Comparison of ENCODE assay signal across 28 mouse cellular contexts in the genomic region with DNA sequence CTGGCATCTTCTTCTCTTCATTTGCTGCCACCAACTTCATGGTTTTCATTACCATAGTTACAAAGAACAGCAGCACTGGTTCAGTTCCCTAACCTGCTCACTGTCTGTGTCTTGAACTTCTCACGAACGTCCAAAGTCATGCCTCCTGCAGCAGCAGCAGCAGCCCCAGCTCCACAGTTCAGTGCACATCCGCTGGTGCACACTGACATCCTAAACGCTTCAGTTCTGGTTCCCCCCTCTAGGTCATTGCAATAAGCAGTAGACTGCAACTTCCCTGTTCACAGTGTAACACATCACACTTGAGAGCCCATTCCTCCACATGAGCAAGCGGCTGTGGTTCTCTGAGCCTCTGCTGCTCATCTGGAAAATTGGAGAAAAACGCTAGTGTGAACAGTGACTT.
DNase-seq lines count a peak whose midpoint lies in the region; ATAC-seq and TF ChIP-seq lines count a peak whose summit lies in the region.
"Had no signal": no experiment of that assay in that cellular context is flagged by ENCODE, and none has a peak within 500 bp of the region (broad histone marks: within the 10 kb centered on the region; RNA-seq: fewer than 3 reads in every experiment).

No protein-coding gene starts in this region.

- ATAC-seq in intestine, embryonic 14.5 days (replicated peaks; ENCODE audit: low FRiP score, low TSS enrichment, low read depth), result no peak
- no peak for ATAC-seq in intestine, postnatal 0 days
- peak; percentile 96 for ATAC-seq in kidney, embryonic 15.5 days (replicated peaks; ENCODE audit: low FRiP score)
- ATAC-seq in stomach, postnatal 0 days (ENCODE audit: low FRiP score, low TSS enrichment), result no peak
- ATAC-seq: forebrain, embryonic 15.5 days; Patski had no signal

- no peaks in the 10 kb centered on the region for H3K36me3 ChIP-seq in intestine, embryonic 14.5 days (ENCODE audit: control insufficient read depth, insufficient read depth, low read length)
- H3K36me3 ChIP-seq in intestine, postnatal 0 days (ENCODE audit: control insufficient read depth, insufficient read depth), result no peaks in the 10 kb centered on the region
- no peaks in the 10 kb centered on the region for H3K36me3 ChIP-seq in kidney, embryonic 15.5 days
- no peaks in the 10 kb centered on the region for H3K36me3 ChIP-seq in stomach, postnatal 0 days (ENCODE audit: control insufficient read depth, insufficient read depth, low read length)
- no peaks in the 10 kb centered on the region for H3K36me3 ChIP-seq in midbrain, embryonic 10.5 days
- H3K36me3 ChIP-seq: embryonic facial prominence, embryonic 10.5 days; embryonic facial prominence, embryonic 13.5 days; forebrain, embryonic 12.5 days; forebrain, embryonic 15.5 days; G1E; heart, embryonic 10.5 days; heart, embryonic 13.5 days had no signal

- no peak for TF ChIP-seq CTCF in intestine, postnatal 0 days (IDR thresholded peaks at IDR 0.05; ENCODE audit: low read depth)
- TF ChIP-seq CTCF in stomach, postnatal 0 days (IDR thresholded peaks at IDR 0.05; ENCODE audit: low read depth), result no peak

- H3K4me1 ChIP-seq in intestine, embryonic 14.5 days (replicated peaks; ENCODE audit: control insufficient read depth, insufficient read depth, low read length), result peaks cover 24% of the 10 kb centered on the region; the same call in 1 of the 2 replicates
- H3K4me1 ChIP-seq in intestine, postnatal 0 days (replicated peaks; ENCODE audit: control insufficient read depth, insufficient read depth, low read length), result no peaks in the 10 kb centered on the region
- peaks cover 8% of the 10 kb centered on the region; the same call in 1 of the 2 replicates for H3K4me1 ChIP-seq in kidney, embryonic 15.5 days
- H3K4me1 ChIP-seq in stomach, postnatal 0 days (replicated peaks; ENCODE audit: control insufficient read depth, insufficient read depth), result no peaks in the 10 kb centered on the region
- H3K4me1 ChIP-seq in midbrain, embryonic 10.5 days, result no peaks in the 10 kb centered on the region
- H3K4me1 ChIP-seq: forebrain, embryonic 12.5 days; forebrain, embryonic 15.5 days; heart, embryonic 10.5 days had no signal

- H3K4me2 ChIP-seq in intestine, embryonic 14.5 days (ENCODE audit: low read length), result no peak overlapping the region
- no peak overlapping the region for H3K4me2 ChIP-seq in intestine, postnatal 0 days (replicated peaks; ENCODE audit: low read depth)
- H3K4me2 ChIP-seq in kidney, embryonic 15.5 days, result no peak overlapping the region
- H3K4me2 ChIP-seq in stomach, postnatal 0 days (replicated peaks; ENCODE audit: low read depth), result no peak overlapping the region
- H3K4me2 ChIP-seq: embryonic facial prominence, embryonic 13.5 days; forebrain, embryonic 12.5 days; forebrain, embryonic 15.5 days; heart, embryonic 13.5 days; hindbrain, embryonic 14.5 days had no signal

- peak overlapping the region; percentile 51; the same call in 1 of the 2 replicates for H3K27ac ChIP-seq in intestine, embryonic 14.5 days (ENCODE audit: low read depth)
- H3K27ac ChIP-seq in intestine, postnatal 0 days (ENCODE audit: low read depth, low read length), result no peak overlapping the region
- no peak overlapping the region for H3K27ac ChIP-seq in kidney, embryonic 15.5 days
- H3K27ac ChIP-seq in stomach, postnatal 0 days (replicated peaks), result 0 out of 2 replicates have a peak overlapping the region, but pooled peaks have one; percentile 35
- H3K27ac ChIP-seq in midbrain, embryonic 10.5 days (replicated peaks), result no peak overlapping the region
- H3K27ac ChIP-seq: embryonic facial prominence, embryonic 10.5 days; embryonic facial prominence, embryonic 13.5 days; forebrain, embryonic 12.5 days; forebrain, embryonic 15.5 days; heart, adult 2 months; heart, embryonic 10.5 days; heart, embryonic 13.5 days; hindbrain, embryonic 14.5 days had no signal

- H3K9ac ChIP-seq in intestine, embryonic 14.5 days (ENCODE audit: low read length), result no peak overlapping the region
- H3K9ac ChIP-seq in intestine, postnatal 0 days (ENCODE audit: low read depth, low read length), result no peak overlapping the region
- no peak overlapping the region for H3K9ac ChIP-seq in kidney, embryonic 15.5 days
- no peak overlapping the region for H3K9ac ChIP-seq in stomach, postnatal 0 days (ENCODE audit: low read length)
- H3K9ac ChIP-seq: embryonic facial prominence, embryonic 13.5 days; forebrain, embryonic 12.5 days; forebrain, embryonic 15.5 days; heart, embryonic 13.5 days; hindbrain, embryonic 14.5 days had no signal

- H3K27me3 ChIP-seq in intestine, embryonic 14.5 days (replicated peaks; ENCODE audit: control insufficient read depth, insufficient read depth, low read length), result no peaks in the 10 kb centered on the region
- no peaks in the 10 kb centered on the region for H3K27me3 ChIP-seq in intestine, postnatal 0 days (replicated peaks; ENCODE audit: control insufficient read depth, insufficient read depth, low read length)
- H3K27me3 ChIP-seq in kidney, embryonic 15.5 days, result no peaks in the 10 kb centered on the region
- H3K27me3 ChIP-seq in stomach, postnatal 0 days (ENCODE audit: control insufficient read depth, insufficient read depth, low read length), result no peaks in the 10 kb centered on the region
- H3K27me3 ChIP-seq in midbrain, embryonic 10.5 days (ENCODE audit: low read depth, poor library complexity, severe bottlenecking), result no peaks in the 10 kb centered on the region
- H3K27me3 ChIP-seq: embryonic facial prominence, embryonic 13.5 days; forebrain, embryonic 12.5 days; forebrain, embryonic 15.5 days; heart, embryonic 13.5 days; Patski had no signal

- no peak for DNase-seq in intestine, embryonic 14.5 days (ENCODE audit: low spot score)
- no peak for DNase-seq in kidney, adult 8-10 months
- peak; percentile 29 for DNase-seq in retina, postnatal 1 day
- no peak for DNase-seq in retina, embryonic 14.5 days (ENCODE audit: low spot score)
- DNase-seq in stomach, postnatal 0 days (ENCODE audit: low spot score), result no peak
- DNase-seq in midbrain, embryonic 10.5 days (ENCODE audit: low spot score), result no peak
- DNase-seq: adrenal gland, postnatal 14 days; cerebellum, adult 11 months; cerebellum, adult 2 months; cerebellum, adult 9-11 months; cerebellum, postnatal 25 days; embryo, embryonic 11 days; gastrocnemius, postnatal 25 days; heart, adult 2 months; heart, postnatal 14 days; heart, postnatal 4 days had no signal

- no peak for TF ChIP-seq EP300 in stomach, postnatal 0 days (optimal IDR thresholded peaks at IDR 0.05)

- no peaks in the 10 kb centered on the region for H3K9me3 ChIP-seq in intestine, embryonic 14.5 days (ENCODE audit: control insufficient read depth, low read length)
- no peaks in the 10 kb centered on the region for H3K9me3 ChIP-seq in intestine, postnatal 0 days (ENCODE audit: control insufficient read depth)
- H3K9me3 ChIP-seq in kidney, embryonic 15.5 days (replicated peaks), result no peaks in the 10 kb centered on the region
- no peaks in the 10 kb centered on the region for H3K9me3 ChIP-seq in stomach, postnatal 0 days (ENCODE audit: control insufficient read depth, low read length)
- no peaks in the 10 kb centered on the region for H3K9me3 ChIP-seq in midbrain, embryonic 10.5 days (replicated peaks)
- H3K9me3 ChIP-seq: embryonic facial prominence, embryonic 10.5 days; embryonic facial prominence, embryonic 13.5 days; forebrain, embryonic 12.5 days; forebrain, embryonic 15.5 days; heart, embryonic 10.5 days; heart, embryonic 13.5 days had no signal

- WGBS in intestine, embryonic 14.5 days, result 49% methylated on average over 6 of the region's 6 CpGs
- WGBS in intestine, postnatal 0 days, result 68% methylated on average over 6 of the region's 6 CpGs
- 47% methylated on average over 6 of the region's 6 CpGs for WGBS in kidney, embryonic 15.5 days
- 57% methylated on average over 6 of the region's 6 CpGs for WGBS in stomach, postnatal 0 days
- 85% methylated on average over 6 of the region's 6 CpGs for WGBS in midbrain, embryonic 10.5 days

- H3K4me3 ChIP-seq in intestine, embryonic 14.5 days (ENCODE audit: low read depth, low read length), result no peak overlapping the region
- no peak overlapping the region for H3K4me3 ChIP-seq in intestine, postnatal 0 days (ENCODE audit: low read depth, low read length)
- H3K4me3 ChIP-seq in kidney, embryonic 15.5 days (replicated peaks), result no peak overlapping the region
- no peak overlapping the region for H3K4me3 ChIP-seq in stomach, postnatal 0 days (ENCODE audit: low read depth, low read length)
- H3K4me3 ChIP-seq in midbrain, embryonic 10.5 days, result no peak overlapping the region
- H3K4me3 ChIP-seq: embryonic facial prominence, embryonic 10.5 days; embryonic facial prominence, embryonic 13.5 days; erythroblast, embryonic 14.5 days; forebrain, embryonic 12.5 days; forebrain, embryonic 15.5 days; heart, adult 2 months; heart, embryonic 10.5 days; heart, embryonic 13.5 days had no signal

Comparison
In these comparisons a context has a peak if more than half of its experiments do, and no peak if none do; other contexts are left out.
1. H3K27ac ChIP-seq: peak in intestine, embryonic 14.5 days (single experiment) and stomach, postnatal 0 days (single experiment); none in intestine, postnatal 0 days (single experiment), kidney, embryonic 15.5 days (single experiment) and midbrain, embryonic 10.5 days (single experiment).